Mouse (Mus musculus) liver, embryonic 16.5 days (tissue): ENCODE measurements at regions not wholly inside any gene's neighbourhood (a gene's known extent, or its start where the extent isn't known, plus 50 kb on each side); places are given as distances from the start of the nearest gene placed in this dataset.

Experiments
- ATAC-seq: fragments of 200-750 bp; cut with Nextera tagmentation; 2 replicates; pipeline ENCODE4 v1.8.0; 2017; ENCODE audit warnings: low read depth, mild to moderate bottlenecking, moderate number of reproducible peaks, moderate library complexity
- H3K27ac ChIP-seq: fragments of 300-500 bp; sonication (generic); 2 replicates; pipeline ENCODE4 v1.5.1; 2014; ENCODE audit warnings: mild to moderate bottlenecking, low read length
- H3K27me3 ChIP-seq: fragments of 300-500 bp; sonication (generic); 2 replicates; pipeline ENCODE4 v1.6.1; 2014; ENCODE audit warnings: low read depth, low read length, mixed read lengths; ENCODE audit not compliant: control insufficient read depth, insufficient read depth
- H3K36me3 ChIP-seq: fragments of 300-500 bp; sonication (generic); 2 replicates; pipeline ENCODE4 v1.6.1; 2014; ENCODE audit warnings: mild to moderate bottlenecking; ENCODE audit not compliant: control insufficient read depth, insufficient read depth
- H3K4me1 ChIP-seq: fragments of 300-500 bp; sonication (generic); 2 replicates; pipeline ENCODE4 v1.6.1; 2014; ENCODE audit warnings: low read depth, low read length, mixed read lengths; ENCODE audit not compliant: control insufficient read depth
- H3K4me2 ChIP-seq: fragments of 300-500 bp; sonication (generic); 2 replicates; pipeline ENCODE4 v1.6.1; 2014; ENCODE audit warnings: low read depth, low read length, mixed read lengths
- H3K4me3 ChIP-seq: fragments of 300-500 bp; sonication (generic); 2 replicates; pipeline ENCODE4 v1.5.1; 2014; ENCODE audit warnings: low read depth, mild to moderate bottlenecking, low read length
- H3K9ac ChIP-seq: fragments of 300-500 bp; sonication (generic); 2 replicates; pipeline ENCODE4 v1.6.1; 2014; ENCODE audit warnings: low read depth, low read length
- H3K9me3 ChIP-seq: fragments of 300-500 bp; sonication (generic); replicated peaks from 2 replicates; pipeline ENCODE4 v1.6.1; 2016; ENCODE audit warnings: low read length; ENCODE audit not compliant: control insufficient read depth
- WGBS: fragments of 180-500 bp; shearing (Covaris S2); extraction: QIAGEN DNeasy Blood & Tissue Kit; methylation state at CpG from one replicate; pipeline ENCODE4 v1.1.7; 2014; ENCODE audit not compliant: insufficient replicate concordance; 5-methylcytosine and 5-hydroxymethylcytosine counted together

DNA sequence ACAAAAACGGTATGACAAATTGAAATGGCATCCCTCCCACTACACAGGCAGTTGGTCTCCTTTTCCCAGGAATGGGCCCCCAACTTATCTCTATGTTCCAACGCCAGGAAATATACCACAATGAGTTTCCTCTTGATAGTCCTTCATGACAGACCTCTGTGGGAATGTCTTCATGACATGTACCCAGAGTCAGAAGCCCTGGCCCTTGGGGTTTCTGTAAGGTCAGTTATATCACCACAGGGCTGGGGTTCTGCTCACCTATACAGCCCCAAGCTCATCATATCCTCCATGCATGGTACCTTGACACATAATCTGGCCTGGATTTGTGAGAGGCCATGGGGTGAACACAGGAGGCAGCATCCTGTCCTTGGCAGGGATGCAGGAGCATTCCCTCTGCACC is 64.2 kb upstream of the Irx6 start:
- ATAC-seq, result no peak
- Histone ChIP-seq H3K4me2 (no peak overlapping the region), H3K4me3 (no peak overlapping the region), H3K9ac (no peak overlapping the region), H3K27ac (no peak overlapping the region), H3K9me3 (no peaks in the 10 kb centered on the region), H3K27me3 (no peaks in the 10 kb centered on the region), H3K36me3 (no peaks in the 10 kb centered on the region), H3K4me1 (no peaks in the 10 kb centered on the region)
- WGBS, result 12% methylated on average over 2 of the region's 2 CpGs

DNA sequence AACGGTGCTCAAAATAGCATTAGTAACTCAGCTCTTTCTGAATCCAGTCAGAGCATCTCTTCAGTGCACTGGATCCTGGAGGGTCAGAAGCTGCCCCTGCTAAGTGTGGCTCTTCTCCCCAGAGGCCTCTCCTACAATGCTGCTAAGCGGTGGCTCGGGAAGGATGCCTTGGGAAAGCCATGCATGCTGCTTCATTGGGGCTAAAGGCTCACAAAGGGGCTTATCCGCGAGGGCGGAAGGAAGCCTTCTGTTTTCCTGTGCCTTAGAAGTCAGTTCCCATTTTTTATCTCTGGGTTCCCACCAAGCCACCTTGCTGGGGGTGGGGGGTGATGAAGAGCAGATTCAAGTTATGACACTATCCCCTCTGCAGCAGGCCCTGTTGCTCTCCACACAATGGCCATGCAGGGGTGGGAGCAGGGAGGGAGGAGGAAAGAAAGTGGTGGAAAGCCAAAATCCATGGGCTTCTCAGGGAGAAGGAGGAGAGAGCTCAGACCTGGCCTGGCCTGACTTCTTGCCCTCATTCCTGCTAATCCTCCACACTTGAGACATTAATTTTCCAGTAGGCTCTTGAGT is 63.5 kb upstream of the Irx6 start:
- ATAC-seq, result no peak
- Histone ChIP-seq H3K27me3 (no peaks in the 10 kb centered on the region), H3K4me3 (no peak overlapping the region), H3K27ac (no peak overlapping the region), H3K9ac (no peak overlapping the region), H3K4me1 (no peaks in the 10 kb centered on the region), H3K36me3 (no peaks in the 10 kb centered on the region), H3K9me3 (no peaks in the 10 kb centered on the region), H3K4me2 (no peak overlapping the region)
- 14% methylated on average over 6 of the region's 6 CpGs for WGBS

GRCm38 (mm10) chr8:92613486-92613885 is 60.6 kb upstream of the Irx6 start:
- Histone ChIP-seq H3K9ac (no peak overlapping the region), H3K4me3 (no peak overlapping the region), H3K27ac (no peak overlapping the region), H3K36me3 (no peaks in the 10 kb centered on the region), H3K4me1 (no peaks in the 10 kb centered on the region), H3K9me3 (no peaks in the 10 kb centered on the region), H3K27me3 (no peaks in the 10 kb centered on the region), H3K4me2 (no peak overlapping the region)
- no peak for ATAC-seq
- WGBS, result 39% methylated on average over 4 of the region's 4 CpGs

- H3K9ac ChIP-seq, result no peak overlapping the region
- H3K4me2 ChIP-seq, result no peak overlapping the region
- no peak overlapping the region for H3K4me3 ChIP-seq
- ATAC-seq, result no peak
- WGBS, result 42% methylated on average over 10 of the region's 10 CpGs
- H3K4me1 ChIP-seq, result no peaks in the 10 kb centered on the region
- H3K36me3 ChIP-seq, result no peaks in the 10 kb centered on the region
- no peaks in the 10 kb centered on the region for H3K27me3 ChIP-seq
- no peak overlapping the region for H3K27ac ChIP-seq
- H3K9me3 ChIP-seq, result no peaks in the 10 kb centered on the region
These were observed 57.6 kb upstream of the Irx6 start for GRCm38 (mm10) chr8:92616341-92617115.

DNA sequence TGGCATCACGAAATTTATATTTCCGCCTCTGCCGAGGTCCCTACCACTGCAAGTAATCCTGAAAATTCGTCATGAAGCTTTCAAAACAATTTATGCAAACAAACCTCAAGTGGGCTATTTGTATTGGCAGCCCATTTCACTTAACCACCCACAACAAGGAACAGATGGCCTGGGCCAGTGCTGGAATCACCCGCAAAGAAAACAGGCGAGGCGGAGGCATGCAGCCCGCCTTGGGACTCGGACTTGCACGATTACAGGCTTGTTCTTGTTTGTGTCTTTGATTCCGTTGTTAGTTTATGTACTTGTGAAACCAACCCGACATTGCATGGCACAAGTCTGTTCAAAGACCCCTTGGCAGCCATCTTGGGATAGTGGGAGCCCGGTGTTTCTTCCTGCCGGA is 55.8 kb upstream of the Irx6 start:
- 69% methylated on average over 14 of the region's 14 CpGs for WGBS
- H3K9ac ChIP-seq, result no peak overlapping the region
- H3K4me1 ChIP-seq, result no peaks in the 10 kb centered on the region
- H3K36me3 ChIP-seq, result no peaks in the 10 kb centered on the region
- H3K4me3 ChIP-seq, result no peak overlapping the region
- H3K9me3 ChIP-seq, result no peaks in the 10 kb centered on the region
- H3K27ac ChIP-seq, result no peak overlapping the region
- no peak for ATAC-seq
- no peak overlapping the region for H3K4me2 ChIP-seq
- H3K27me3 ChIP-seq, result no peaks in the 10 kb centered on the region
